Mouse (Mus musculus) intestine, embryonic 14.5 days (tissue): ENCODE results near the gene Lin54. TPM values are rescaled to one million over a fixed set of nuclear protein-coding genes. Genes with fewer than 3 reads are reported as not detected.

Experiments
- ATAC-seq: fragments of 200-750 bp; cut with Nextera tagmentation; replicated peaks from 2 replicates; pipeline ENCODE4 v1.8.0; 2017; ENCODE audit warnings: low read depth, moderate number of reproducible peaks, moderate TSS enrichment, moderate library complexity; ENCODE audit not compliant: low FRiP score, low TSS enrichment
- DNase-seq: peaks from one replicate; pipeline ENCODE4 v3.0.0-alpha.2; 2018; ENCODE audit warnings: low spot score
- H3K27ac ChIP-seq: fragments of 300-500 bp; sonication (generic); 2 replicates; pipeline ENCODE4 v1.5.1; 2014; ENCODE audit warnings: low read depth, mild to moderate bottlenecking, control low read depth
- H3K27me3 ChIP-seq: fragments of 300-500 bp; sonication (generic); replicated peaks from 2 replicates; pipeline ENCODE4 v1.6.1; 2014; ENCODE audit warnings: low read length, control low read depth; ENCODE audit not compliant: control insufficient read depth, insufficient read depth
- H3K36me3 ChIP-seq: fragments of 300-500 bp; sonication (generic); 2 replicates; pipeline ENCODE4 v1.6.1; 2014; ENCODE audit warnings: low read length, control low read depth; ENCODE audit not compliant: control insufficient read depth, insufficient read depth
- H3K4me1 ChIP-seq: fragments of 300-500 bp; sonication (generic); replicated peaks from 2 replicates; pipeline ENCODE4 v1.6.1; 2014; ENCODE audit warnings: low read length, control low read depth, mixed read lengths; ENCODE audit not compliant: control insufficient read depth, insufficient read depth
- H3K4me2 ChIP-seq: fragments of 300-500 bp; sonication (generic); 2 replicates; pipeline ENCODE4 v1.6.1; 2014; ENCODE audit warnings: low read length
- H3K4me3 ChIP-seq: fragments of 300-500 bp; sonication (generic); 2 replicates; pipeline ENCODE4 v1.5.1; 2014; ENCODE audit warnings: low read depth, low read length, control low read depth, mixed read lengths
- H3K9ac ChIP-seq: fragments of 300-500 bp; sonication (generic); 2 replicates; pipeline ENCODE4 v1.6.1; 2014; ENCODE audit warnings: mild to moderate bottlenecking, low read length
- H3K9me3 ChIP-seq: fragments of 300-500 bp; sonication (generic); 2 replicates; pipeline ENCODE4 v1.6.1; 2016; ENCODE audit warnings: low read length, control low read depth; ENCODE audit not compliant: control insufficient read depth
- WGBS: fragments of 180-500 bp; shearing (Covaris S2); extraction: QIAGEN DNeasy Blood & Tissue Kit; methylation state at CpG from one replicate; pipeline ENCODE4 v1.1.7; 2014; 5-methylcytosine and 5-hydroxymethylcytosine counted together
- microRNA-seq: library from miRNA; unstranded; fragments of <30 nt; microRNA quantifications from one replicate; pipeline ENCODE4, GENCODE M21; 2016
- polyA plus RNA-seq: library from polyadenylated mRNA; unstranded; fragments of >200 nt; fragmentation: Nextera tagmentation; extraction: Ambion mirVana; gene quantifications from 2 replicates; pipeline ENCODE4 v1.2.1, GENCODE M21; 2014

Lin54 gene
- polyA plus RNA-seq, 1 experiment from 2014 or later, result 18.1 TPM

GRCm38 (mm10) chr5:100410281-100410680 is 90.2 kb downstream of the Lin54 start:
- DNase-seq (no peak), ATAC-seq (no peak)
- no peak overlapping the region for H3K4me2 ChIP-seq
- H3K9me3 ChIP-seq, result no peaks in the 10 kb centered on the region
- peaks cover 27% of the 10 kb centered on the region for H3K4me1 ChIP-seq
- no peak overlapping the region for H3K27ac ChIP-seq
- H3K9ac ChIP-seq, result no peak overlapping the region
- 90% methylated on average over 5 of the region's 5 CpGs for WGBS
- no peaks in the 10 kb centered on the region for H3K27me3 ChIP-seq
- H3K36me3 ChIP-seq, result peaks cover 43% of the 10 kb centered on the region
- no peak overlapping the region for H3K4me3 ChIP-seq

GRCm38 (mm10) chr5:100408485-100408884 is 92.0 kb downstream of the Lin54 start:
- Histone ChIP-seq H3K4me1 (peaks cover 16% of the 10 kb centered on the region), H3K4me2 (no peak overlapping the region), H3K4me3 (no peak overlapping the region), H3K27me3 (no peaks in the 10 kb centered on the region), H3K9me3 (no peaks in the 10 kb centered on the region), H3K9ac (no peak overlapping the region), H3K27ac (no peak overlapping the region), H3K36me3 (peaks cover 61% of the 10 kb centered on the region)
- no peak for DNase-seq
- WGBS, result 71% methylated on average over 5 of the region's 5 CpGs
- ATAC-seq, result no peak

GRCm38 (mm10) chr5:100396753-100397152 is 103.7 kb downstream of the Lin54 start:
- no peaks in the 10 kb centered on the region for H3K9me3 ChIP-seq
- ATAC-seq (no peak), DNase-seq (no peak)
- no peak overlapping the region for H3K27ac ChIP-seq
- H3K36me3 ChIP-seq, result peaks cover 89% of the 10 kb centered on the region
- H3K27me3 ChIP-seq, result no peaks in the 10 kb centered on the region
- H3K4me1 ChIP-seq, result no peaks in the 10 kb centered on the region
- no peak overlapping the region for H3K4me2 ChIP-seq
- H3K9ac ChIP-seq, result no peak overlapping the region
- 95% methylated on average over 3 of the region's 3 CpGs for WGBS
- H3K4me3 ChIP-seq, result no peak overlapping the region

- no peaks in the 10 kb centered on the region for H3K9me3 ChIP-seq
- WGBS, result 91% methylated on average over 3 of the region's 3 CpGs
- DNase-seq (no peak), ATAC-seq (no peak)
- H3K27ac ChIP-seq, result no peak overlapping the region
- no peak overlapping the region for H3K4me2 ChIP-seq
- no peaks in the 10 kb centered on the region for H3K27me3 ChIP-seq
- H3K4me3 ChIP-seq, result no peak overlapping the region
- H3K4me1 ChIP-seq, result no peaks in the 10 kb centered on the region
- no peak overlapping the region for H3K9ac ChIP-seq
- peaks cover 99% of the 10 kb centered on the region for H3K36me3 ChIP-seq
Observed at GRCm38 (mm10) chr5:100393681-100394080, 106.8 kb downstream of the Lin54 start.

GRCm38 (mm10) chr5:100392436-100392955 is 107.9 kb downstream of the Lin54 start:
- Histone ChIP-seq H3K4me2 (no peak overlapping the region), H3K27ac (no peak overlapping the region), H3K9me3 (no peaks in the 10 kb centered on the region), H3K36me3 (peaks cover 97% of the 10 kb centered on the region), H3K9ac (no peak overlapping the region), H3K4me1 (no peaks in the 10 kb centered on the region), H3K27me3 (no peaks in the 10 kb centered on the region), H3K4me3 (no peak overlapping the region)
- WGBS, result 89% methylated on average over 20 of the region's 20 CpGs
- ATAC-seq, result no peak
- no peak for DNase-seq

Small RNA genes within 50 kb of the gene (microRNA-seq; reads per million reads assigned to microRNA genes)
- not detected for gene Gm23222

Other genes starting within 250 kb of the Lin54 start
- gene Sec31a, start 84.4 kb downstream of the Lin54 start, polyA plus RNA-seq, result 170 TPM in 2 replicates
- gene Cops4, start 17.7 kb upstream of the Lin54 start, polyA plus RNA-seq, result 183 and 189 TPM in 2 replicates
- gene Plac8, start 71.6 kb upstream of the Lin54 start, polyA plus RNA-seq, result 256 and 280 TPM in 2 replicates
- gene Coq2, start 174.5 kb upstream of the Lin54 start, polyA plus RNA-seq, result 78.7 and 82.5 TPM in 2 replicates
- gene Hpse, start 219.1 kb upstream of the Lin54 start, polyA plus RNA-seq, result 2.9 and 3.7 TPM in 2 replicates